Mouse (Mus musculus) lung, embryonic 15.5 days (tissue): ENCODE results near the gene Akr1d1. TPM values are rescaled to one million over a fixed set of nuclear protein-coding genes. Genes with fewer than 3 reads are reported as not detected.

Experiments
- ATAC-seq: fragments of 200-750 bp; cut with Nextera tagmentation; 2 replicates; pipeline ENCODE4 v1.8.0; 2017; ENCODE audit warnings: moderate number of reproducible peaks, borderline replicate concordance; ENCODE audit not compliant: low FRiP score, low TSS enrichment; ENCODE audit errors: extremely low read depth
- H3K27ac ChIP-seq: fragments of 300-500 bp; sonication (generic); 2 replicates; pipeline ENCODE4 v1.5.1; 2015; ENCODE audit warnings: moderate library complexity, mild to moderate bottlenecking, inconsistent platforms
- H3K27me3 ChIP-seq: fragments of 300-500 bp; sonication (generic); 2 replicates; pipeline ENCODE4 v1.6.1; 2015; ENCODE audit warnings: inconsistent platforms
- H3K36me3 ChIP-seq: fragments of 300-500 bp; sonication (generic); 2 replicates; pipeline ENCODE4 v1.6.1; 2015; ENCODE audit warnings: inconsistent platforms
- H3K4me1 ChIP-seq: fragments of 300-500 bp; sonication (generic); 2 replicates; pipeline ENCODE4 v1.6.1; 2015; ENCODE audit warnings: inconsistent platforms
- H3K4me2 ChIP-seq: fragments of 300-500 bp; sonication (generic); 2 replicates; pipeline ENCODE4 v1.6.1; 2015; ENCODE audit warnings: inconsistent platforms, mild to moderate bottlenecking, moderate library complexity
- H3K4me3 ChIP-seq: fragments of 300-500 bp; sonication (generic); 2 replicates; pipeline ENCODE4 v1.5.1; 2015; ENCODE audit warnings: mild to moderate bottlenecking, inconsistent platforms
- H3K9ac ChIP-seq: fragments of 300-500 bp; sonication (generic); 2 replicates; pipeline ENCODE4 v1.6.1; 2015; ENCODE audit warnings: inconsistent platforms
- H3K9me3 ChIP-seq: fragments of 300-500 bp; sonication (generic); 2 replicates; pipeline ENCODE4 v1.6.1; 2016; ENCODE audit warnings: inconsistent platforms
- WGBS: fragments of 180-500 bp; shearing (Covaris S2); methylation state at CpG from one replicate; pipeline ENCODE4 v1.1.7; 2015; 5-methylcytosine and 5-hydroxymethylcytosine counted together
- polyA plus RNA-seq: library from polyadenylated mRNA; unstranded; fragments of >200 nt; fragmentation: Nextera tagmentation; extraction: Ambion mirVana; gene quantifications from 2 replicates; pipeline ENCODE4 v1.2.1, GENCODE M21; 2015

Akr1d1 gene
- not detected in 2 replicates for polyA plus RNA-seq

- Histone ChIP-seq H3K36me3 (no peaks in the 10 kb centered on the region), H3K4me3 (no peak within 1 kb of the TSS), H3K9me3 (no peaks in the 10 kb centered on the region), H3K4me1 (no peaks in the 10 kb centered on the region), H3K27me3 (no peaks in the 10 kb centered on the region), H3K4me2 (no peak within 1 kb of the TSS), H3K9ac (no peak within 1 kb of the TSS), H3K27ac (no peak within 1 kb of the TSS)
- WGBS: 89% methylated on average over 4 of the region's 4 CpGs
- ATAC-seq: no peak
Measured at GRCm38 (mm10) chr6:37529940-37530339, at the start of gene Akr1d1. Gene Akr1d1 (plus strand): TSS chr6:37530173.

- WGBS: 61% methylated on average over 3 of the region's 3 CpGs
Measured at GRCm38 (mm10) chr6:37481147-37481546, 48.8 kb upstream of the Akr1d1 start.

GRCm38 (mm10) chr6:37483262-37483661, 46.7 kb upstream of the Akr1d1 start:
- Histone ChIP-seq H3K27ac (no peak overlapping the region), H3K9me3 (no peaks in the 10 kb centered on the region), H3K4me3 (no peak overlapping the region), H3K4me1 (no peaks in the 10 kb centered on the region), H3K36me3 (no peaks in the 10 kb centered on the region), H3K4me2 (no peak overlapping the region), H3K27me3 (no peaks in the 10 kb centered on the region), H3K9ac (no peak overlapping the region)
- ATAC-seq: no peak
- WGBS: 37% methylated on average over 5 of the region's 5 CpGs

More at GRCm38 (mm10) chr6:37481147-37481546, 48.8 kb upstream of the Akr1d1 start:
- Histone ChIP-seq H3K27me3 (no peaks in the 10 kb centered on the region), H3K9me3 (no peaks in the 10 kb centered on the region), H3K9ac (no peak overlapping the region), H3K36me3 (no peaks in the 10 kb centered on the region), H3K27ac (no peak overlapping the region), H3K4me2 (no peak overlapping the region), H3K4me1 (no peaks in the 10 kb centered on the region), H3K4me3 (no peak overlapping the region)
- no peak for ATAC-seq

GRCm38 (mm10) chr6:37484588-37485070, 45.3 kb upstream of the Akr1d1 start:
- Histone ChIP-seq H3K4me2 (no peak overlapping the region), H3K4me3 (no peak overlapping the region), H3K36me3 (no peaks in the 10 kb centered on the region), H3K27ac (no peak overlapping the region), H3K9me3 (no peaks in the 10 kb centered on the region), H3K4me1 (no peaks in the 10 kb centered on the region), H3K9ac (no peak overlapping the region), H3K27me3 (no peaks in the 10 kb centered on the region)
- 64% methylated on average over 1 of the region's 1 CpGs for WGBS
- ATAC-seq: no peak

GRCm38 (mm10) chr6:37486502-37486901, 43.5 kb upstream of the Akr1d1 start:
- H3K4me3 ChIP-seq: no peak overlapping the region
- 65% methylated on average over 4 of the region's 4 CpGs for WGBS
- no peak for ATAC-seq
- H3K27me3 ChIP-seq: no peaks in the 10 kb centered on the region
- no peaks in the 10 kb centered on the region for H3K36me3 ChIP-seq
- no peak overlapping the region for H3K9ac ChIP-seq
- no peak overlapping the region for H3K27ac ChIP-seq
- H3K9me3 ChIP-seq: no peaks in the 10 kb centered on the region
- no peaks in the 10 kb centered on the region for H3K4me1 ChIP-seq
- no peak overlapping the region for H3K4me2 ChIP-seq

- Histone ChIP-seq H3K36me3 (no peaks in the 10 kb centered on the region), H3K27me3 (no peaks in the 10 kb centered on the region), H3K9ac (no peak overlapping the region), H3K4me2 (no peak overlapping the region), H3K27ac (no peak overlapping the region), H3K4me3 (no peak overlapping the region), H3K4me1 (no peaks in the 10 kb centered on the region), H3K9me3 (no peaks in the 10 kb centered on the region)
- WGBS: 76% methylated on average over 3 of the region's 3 CpGs
- ATAC-seq: no peak
Measured at GRCm38 (mm10) chr6:37492241-37492640, 37.7 kb upstream of the Akr1d1 start.

GRCm38 (mm10) chr6:37494957-37495356, 35.0 kb upstream of the Akr1d1 start:
- H3K9ac ChIP-seq: no peak overlapping the region
- H3K9me3 ChIP-seq: 0 out of 2 replicates have a peak, but pooled peaks cover 6% of the 10 kb centered on the region
- H3K27me3 ChIP-seq: no peaks in the 10 kb centered on the region
- no peak overlapping the region for H3K27ac ChIP-seq
- H3K4me3 ChIP-seq: no peak overlapping the region
- H3K4me1 ChIP-seq: no peaks in the 10 kb centered on the region
- H3K4me2 ChIP-seq: no peak overlapping the region
- 50% methylated on average over 1 of the region's 1 CpGs for WGBS
- no peaks in the 10 kb centered on the region for H3K36me3 ChIP-seq
- no peak for ATAC-seq

GRCm38 (mm10) chr6:37496866-37497265, 33.1 kb upstream of the Akr1d1 start:
- 0 out of 2 replicates have a peak, but pooled peaks cover 8% of the 10 kb centered on the region for H3K9me3 ChIP-seq
- no peaks in the 10 kb centered on the region for H3K4me1 ChIP-seq
- H3K27ac ChIP-seq: no peak overlapping the region
- no peak overlapping the region for H3K4me3 ChIP-seq
- no peaks in the 10 kb centered on the region for H3K36me3 ChIP-seq
- ATAC-seq: no peak
- 84% methylated on average over 1 of the region's 1 CpGs for whole genome bisulfite sequencing
- no peak overlapping the region for H3K9ac ChIP-seq
- no peak overlapping the region for H3K4me2 ChIP-seq
- H3K27me3 ChIP-seq: no peaks in the 10 kb centered on the region

GRCm38 (mm10) chr6:37505588-37505987, 24.4 kb upstream of the Akr1d1 start:
- Histone ChIP-seq H3K27ac (no peak overlapping the region), H3K4me1 (no peaks in the 10 kb centered on the region), H3K4me2 (no peak overlapping the region), H3K4me3 (no peak overlapping the region), H3K9ac (no peak overlapping the region), H3K27me3 (no peaks in the 10 kb centered on the region), H3K9me3 (no peaks in the 10 kb centered on the region), H3K36me3 (no peaks in the 10 kb centered on the region)
- ATAC-seq: no peak
- WGBS: 75% methylated on average over 2 of the region's 2 CpGs

- Histone ChIP-seq H3K4me2 (no peak overlapping the region), H3K4me1 (no peaks in the 10 kb centered on the region), H3K27me3 (no peaks in the 10 kb centered on the region), H3K36me3 (no peaks in the 10 kb centered on the region), H3K27ac (no peak overlapping the region), H3K4me3 (no peak overlapping the region), H3K9ac (no peak overlapping the region), H3K9me3 (no peaks in the 10 kb centered on the region)
- no peak for ATAC-seq
- 47% methylated on average over 3 of the region's 3 CpGs for WGBS
Measured at GRCm38 (mm10) chr6:37506909-37507515, 23.0 kb upstream of the Akr1d1 start.

- Histone ChIP-seq H3K4me3 (no peak overlapping the region), H3K9ac (no peak overlapping the region), H3K36me3 (no peaks in the 10 kb centered on the region), H3K4me2 (no peak overlapping the region), H3K4me1 (no peaks in the 10 kb centered on the region), H3K27me3 (no peaks in the 10 kb centered on the region), H3K27ac (no peak overlapping the region), H3K9me3 (no peaks in the 10 kb centered on the region)
- no peak for ATAC-seq
Measured at GRCm38 (mm10) chr6:37510786-37511185, 19.2 kb upstream of the Akr1d1 start.

- no peak overlapping the region for H3K27ac ChIP-seq
- H3K9me3 ChIP-seq: no peaks in the 10 kb centered on the region
- no peaks in the 10 kb centered on the region for H3K4me1 ChIP-seq
- no peak for ATAC-seq
- no peak overlapping the region for H3K9ac ChIP-seq
- H3K36me3 ChIP-seq: no peaks in the 10 kb centered on the region
- H3K4me3 ChIP-seq: no peak overlapping the region
- H3K27me3 ChIP-seq: no peaks in the 10 kb centered on the region
- 86% methylated on average over 13 of the region's 13 CpGs for WGBS
- no peak overlapping the region for H3K4me2 ChIP-seq
Measured at GRCm38 (mm10) chr6:37520631-37521375, 9.2 kb upstream of the Akr1d1 start.
